Mouse (Mus musculus): ENCODE data around the gene Xk. TPM values are rescaled to one million over a fixed set of nuclear protein-coding genes. Genes with fewer than 3 reads are reported as not detected.

The Xk gene
- polyA plus RNA-seq (2015; fragmentation: Nextera tagmentation; extraction: Ambion mirVana), result 11.7 and 15.1 TPM in 2 replicates

GRCm38 (mm10) chrX:9272460-9273361, at the start of gene Xk:
TSS of gene Xk (plus strand) at chrX:9272756.

GRCm38 (mm10) chrX:9256766-9257165, 15.8 kb upstream of the Xk start, which contains the start of gene Gm14862:
TSS of gene Gm14862 (minus strand) at chrX:9256899.

GRCm38 (mm10) chrX:9283464-9283863, 10.9 kb downstream of the Xk start, which contains the start of gene H2al1m:
TSS of gene H2al1m (plus strand) at chrX:9283764.

GRCm38 (mm10) chrX:9350327-9350726, 77.8 kb downstream of the Xk start, which contains the start of gene H2al1k:
TSS of gene H2al1k (plus strand) at chrX:9350627.

Other genes with a start within 250 kb of the Xk start
- not detected in 2 replicates for gene Fthl17e, start 239.3 kb upstream of the Xk start, polyA plus RNA-seq (2015; fragmentation: Nextera tagmentation; extraction: Ambion mirVana)
- gene Fthl17f, start 209.7 kb upstream of the Xk start, polyA plus RNA-seq (2015; fragmentation: Nextera tagmentation; extraction: Ambion mirVana), result not detected in 2 replicates
- gene 4930402K13Rik, start 168.2 kb upstream of the Xk start, polyA plus RNA-seq (2015; fragmentation: Nextera tagmentation; extraction: Ambion mirVana), result not detected in 2 replicates
- gene Lancl3, start 72.9 kb upstream of the Xk start, polyA plus RNA-seq (2015; fragmentation: Nextera tagmentation; extraction: Ambion mirVana), result 0.64 and 0.70 TPM in 2 replicates
- 2.5 and 2.6 TPM in 2 replicates for gene Gm14862, start 15.9 kb upstream of the Xk start, polyA plus RNA-seq (2015; fragmentation: Nextera tagmentation; extraction: Ambion mirVana)
- 1.1 and 1.3 TPM in 2 replicates for gene H2al1m, start 11.0 kb downstream of the Xk start, polyA plus RNA-seq (2015; fragmentation: Nextera tagmentation; extraction: Ambion mirVana)
- gene H2al1k, start 77.9 kb downstream of the Xk start, polyA plus RNA-seq (2015; fragmentation: Nextera tagmentation; extraction: Ambion mirVana), result not detected in 2 replicates
- gene Cybb, start 215.0 kb downstream of the Xk start, polyA plus RNA-seq (2015; fragmentation: Nextera tagmentation; extraction: Ambion mirVana), result 25.8 and 34.2 TPM in 2 replicates

Data from spleen, postnatal 0 days (tissue).